ENCODE assay signal across 20 mouse cellular contexts in the genomic region with DNA sequence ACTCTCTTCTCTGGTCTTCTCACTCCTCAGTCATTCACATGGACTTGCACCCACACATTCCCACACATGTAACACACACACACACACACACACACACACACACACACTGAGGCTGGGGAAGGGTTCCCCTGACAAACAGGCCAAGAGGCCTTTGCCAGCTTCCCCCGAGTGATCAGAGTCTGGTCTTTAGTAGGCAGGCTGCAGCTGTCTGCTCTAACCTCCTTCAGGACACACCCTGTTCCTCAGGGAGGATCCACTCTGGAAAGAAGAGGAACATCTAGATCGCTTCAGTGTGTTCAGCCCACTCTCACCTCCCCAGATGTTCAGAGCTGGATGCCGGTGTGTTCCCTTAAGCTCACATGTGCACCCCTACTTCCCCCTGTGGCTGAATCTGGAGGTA. TPM values are rescaled to one million over a fixed set of nuclear protein-coding genes. Genes with fewer than 3 reads are reported as not detected.
"Had no signal": no experiment of that assay in that cellular context is flagged by ENCODE, and none has a peak within 500 bp of the region (broad histone marks: within the 10 kb centered on the region; RNA-seq: fewer than 3 reads in every experiment).

No protein-coding gene starts in this region.

- H3K4me3 ChIP-seq: kidney, embryonic 15.5 days; limb, embryonic 12.5 days; liver, embryonic 13.5 days; megakaryocyte, embryonic 14.5 days; midbrain, embryonic 15.5 days; neural tube, embryonic 13.5 days had no signal

- H3K27ac ChIP-seq: kidney, embryonic 15.5 days; limb, embryonic 12.5 days; liver, embryonic 13.5 days; midbrain, embryonic 15.5 days; neural tube, embryonic 13.5 days had no signal

- H3K4me2 ChIP-seq: kidney, embryonic 15.5 days; limb, embryonic 12.5 days; liver, embryonic 13.5 days; midbrain, embryonic 11.5 days; midbrain, embryonic 15.5 days; neural tube, embryonic 13.5 days had no signal

- H3K9me3 ChIP-seq: kidney, embryonic 15.5 days; limb, embryonic 12.5 days; liver, embryonic 13.5 days; megakaryocyte, embryonic 14.5 days; midbrain, embryonic 15.5 days; neural tube, embryonic 13.5 days had no signal

- DNase-seq: kidney, postnatal 14 days; layer of hippocampus, adult 9-11 months; layer of hippocampus, postnatal 36 days; liver; liver, embryonic 13.5 days; lung, adult 18-20 months; lung, postnatal 10 days; lung, postnatal 4 days; right cerebral cortex, postnatal 14 days; thymus, postnatal 36 days had no signal

- H3K36me3 ChIP-seq: kidney, embryonic 15.5 days; limb, embryonic 12.5 days; midbrain, embryonic 15.5 days; neural tube, embryonic 13.5 days had no signal

- H3K27me3 ChIP-seq: kidney, embryonic 15.5 days; neural tube, embryonic 13.5 days had no signal

- ATAC-seq: midbrain, embryonic 15.5 days had no signal

- H3K9ac ChIP-seq: kidney, embryonic 15.5 days; limb, embryonic 12.5 days; liver, embryonic 13.5 days; midbrain, embryonic 15.5 days; neural tube, embryonic 13.5 days had no signal

RNA-seq across cellular contexts. Expression of gene Cabp2, which starts 13.0 kb away (rescaled TPM):
- total RNA-seq: layer of hippocampus, postnatal 36 days; left cerebral cortex, adult 8-10 months; left cerebral cortex, postnatal 36 days; monocyte, adult 5-6 weeks had no signal
- polyA plus RNA-seq: large intestine, adult 2 months; limb, embryonic 12.5 days; midbrain, embryonic 11.5 days; neural tube, embryonic 13.5 days had no signal

RNA-seq across cellular contexts. Expression of gene Gstp3, which starts 35.0 kb away (rescaled TPM):
- total RNA-seq: layer of hippocampus, postnatal 36 days; left cerebral cortex, adult 8-10 months; left cerebral cortex, postnatal 36 days had no signal
- polyA plus RNA-seq: limb, embryonic 12.5 days; midbrain, embryonic 11.5 days; midbrain, embryonic 15.5 days; neural tube, embryonic 13.5 days had no signal
